Mouse (Mus musculus): ENCODE results near the gene Sgk1.

GRCm38 (mm10) chr10:21904151-21904550 lies 22.2 kb downstream of the Sgk1 start:
- TF ChIP-seq CTCF (IDR thresholded peaks at IDR 0.05; ENCODE audit: borderline replicate concordance, insufficient read depth, low read depth, low read length) (no peak), POLR2A (IDR thresholded peaks at IDR 0.05; ENCODE audit: borderline replicate concordance, insufficient read depth, low read length) (no peak)
